Mouse (Mus musculus) megakaryocyte, adult 5-6 weeks (primary cell): ENCODE measurements around the gene Tbxa2r. TPM values are rescaled to one million over a fixed set of nuclear protein-coding genes. Genes with fewer than 3 reads are reported as not detected.

Experiments
- ATAC-seq: 2 replicates; pipeline ENCODE4 v1.8.0; 2016; ENCODE audit warnings: mild to moderate bottlenecking, inconsistent platforms; ENCODE audit not compliant: poor library complexity, severe bottlenecking
- total RNA-seq, 2 experiments: library from RNA; stranded (forward) in 1 of 2; stranded (reverse) in 1 of 2; fragments of 153-499, 151-499 nt in 1 of 2; fragments of 221-1000, 200-1000 nt in 1 of 2; gene quantifications; 2 replicates each; pipeline versions ENCODE4 v1.2.3 to v1.2.4; 2015 to 2017

Gene Tbxa2r
- total RNA-seq (2015), result 0.34 and 0.85 TPM in 2 replicates
- 0.07 and 0.28 TPM in 2 replicates for total RNA-seq (2017)

DNA sequence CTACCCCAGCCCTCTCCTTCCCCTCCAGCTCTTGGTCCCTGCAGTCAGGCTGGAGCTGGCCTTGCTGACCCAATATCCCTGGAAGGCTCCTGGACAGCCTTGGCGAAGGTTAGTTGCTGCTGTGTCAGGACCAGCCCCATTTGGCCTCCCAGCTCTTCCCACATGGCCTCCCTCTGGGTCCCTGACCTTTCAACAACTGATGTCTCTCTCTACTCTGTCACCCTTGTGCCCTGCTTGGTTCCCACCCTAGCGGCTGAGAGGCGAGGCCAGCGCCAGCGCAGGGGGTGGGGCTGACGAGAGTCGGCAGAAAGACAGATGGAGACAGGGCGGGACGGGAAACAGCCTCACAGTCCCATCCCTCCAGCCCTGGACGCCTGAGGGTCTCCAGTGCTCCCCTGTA is at the start of gene Tbxa2r:
Gene Tbxa2r (plus strand): TSS at position 346 of the 400 bp plus-strand sequence.
- ATAC-seq, result 0 out of 2 replicates have a peak, but pooled peaks have one; percentile 34

DNA sequence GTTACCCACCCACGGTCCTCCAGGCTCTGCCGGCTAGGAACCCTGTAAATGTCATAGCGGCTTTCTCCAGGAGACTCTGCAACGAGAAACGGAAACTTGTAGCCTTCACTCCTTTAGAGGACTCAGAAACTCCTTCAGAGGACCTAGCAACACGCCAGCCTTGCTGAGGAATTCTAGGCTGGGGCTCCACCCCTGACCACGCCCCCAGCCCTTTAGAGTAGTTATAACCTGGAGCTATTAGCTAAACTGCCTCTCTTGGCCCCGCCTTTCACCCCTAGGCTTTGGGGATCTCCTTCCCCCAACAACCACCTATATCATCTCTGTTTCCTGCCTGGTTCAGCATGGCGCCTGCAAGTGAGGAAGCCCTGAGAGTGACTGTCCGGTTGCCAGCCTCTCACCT is 49.0 kb upstream of the Tbxa2r start:
- no peak for ATAC-seq

DNA sequence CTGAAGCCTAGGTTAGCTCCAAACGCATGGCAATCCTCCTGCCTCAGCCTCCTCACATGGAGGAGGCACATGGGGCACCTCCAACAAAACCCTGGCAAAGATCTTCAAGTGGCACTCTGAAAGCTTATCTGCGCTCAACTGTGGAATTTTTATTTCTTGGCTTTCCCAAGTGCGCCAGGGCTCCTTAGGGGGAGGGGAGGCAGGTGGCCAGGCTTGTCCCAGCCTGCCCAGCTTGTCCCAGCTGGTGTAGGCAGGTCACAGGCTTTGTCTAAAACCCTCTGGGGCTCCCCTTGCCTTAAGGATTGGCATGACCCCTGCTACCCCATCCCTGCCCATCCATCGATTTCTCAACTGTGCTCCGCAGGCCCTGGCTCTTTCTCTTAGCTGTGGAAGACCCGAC is 44.3 kb upstream of the Tbxa2r start:
- ATAC-seq, result no peak

DNA sequence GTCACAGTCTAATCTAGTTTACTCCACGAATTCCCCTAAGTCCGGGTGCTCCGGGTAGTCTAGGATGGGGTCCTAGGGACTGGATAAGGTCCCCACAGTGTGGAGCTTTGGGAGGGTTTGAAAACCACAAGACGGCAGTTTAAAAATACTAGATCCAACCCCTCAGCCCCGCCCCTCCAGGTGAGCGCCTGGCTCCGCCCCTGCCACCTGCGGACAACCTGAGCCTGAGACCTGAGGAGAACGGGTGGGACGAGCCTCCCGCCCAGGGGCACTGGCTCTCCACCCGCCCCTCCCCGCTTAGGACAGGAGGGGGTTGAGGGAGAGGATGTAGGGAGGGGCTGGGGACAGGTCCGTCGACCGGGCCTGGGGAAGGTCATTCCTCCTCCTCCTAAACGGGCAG is 43.8 kb upstream of the Tbxa2r start:
- no peak for ATAC-seq

GRCm38 (mm10) chr10:81285694-81286450 is 42.7 kb upstream of the Tbxa2r start:
- peak; percentile 91 for ATAC-seq

DNA sequence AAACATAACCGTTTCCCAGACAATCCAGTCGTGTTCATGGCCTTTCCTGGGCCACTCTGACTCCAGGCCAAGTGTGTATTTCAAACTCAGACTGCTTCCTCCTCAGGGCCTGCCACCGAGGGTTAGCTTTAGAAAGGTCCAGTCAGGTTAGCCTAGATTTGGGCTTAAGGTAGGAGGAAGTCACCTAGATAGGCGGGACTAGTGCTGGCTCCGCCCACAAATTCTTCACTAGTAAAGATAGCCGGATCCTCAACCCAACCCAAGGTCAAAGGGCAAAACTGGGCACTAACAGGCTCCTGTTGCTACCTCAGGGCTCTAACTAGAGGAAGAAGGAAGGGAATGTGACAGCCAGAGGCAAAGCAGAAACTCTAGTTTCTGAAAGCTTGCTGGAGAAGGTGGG is 41.9 kb upstream of the Tbxa2r start:
- ATAC-seq, result no peak

- no peak for ATAC-seq
Observed at GRCm38 (mm10) chr10:81287513-81288157, 40.9 kb upstream of the Tbxa2r start.

- ATAC-seq, result no peak
Observed at GRCm38 (mm10) chr10:81288601-81289000, 39.9 kb upstream of the Tbxa2r start.

GRCm38 (mm10) chr10:81289278-81289677 is 39.3 kb upstream of the Tbxa2r start:
- ATAC-seq, result 0 out of 2 replicates have a peak, but pooled peaks have one; percentile 13

GRCm38 (mm10) chr10:81289811-81290210 is 38.7 kb upstream of the Tbxa2r start:
- ATAC-seq, result no peak

GRCm38 (mm10) chr10:81290698-81291460 is 37.7 kb upstream of the Tbxa2r start:
- no peak for ATAC-seq

DNA sequence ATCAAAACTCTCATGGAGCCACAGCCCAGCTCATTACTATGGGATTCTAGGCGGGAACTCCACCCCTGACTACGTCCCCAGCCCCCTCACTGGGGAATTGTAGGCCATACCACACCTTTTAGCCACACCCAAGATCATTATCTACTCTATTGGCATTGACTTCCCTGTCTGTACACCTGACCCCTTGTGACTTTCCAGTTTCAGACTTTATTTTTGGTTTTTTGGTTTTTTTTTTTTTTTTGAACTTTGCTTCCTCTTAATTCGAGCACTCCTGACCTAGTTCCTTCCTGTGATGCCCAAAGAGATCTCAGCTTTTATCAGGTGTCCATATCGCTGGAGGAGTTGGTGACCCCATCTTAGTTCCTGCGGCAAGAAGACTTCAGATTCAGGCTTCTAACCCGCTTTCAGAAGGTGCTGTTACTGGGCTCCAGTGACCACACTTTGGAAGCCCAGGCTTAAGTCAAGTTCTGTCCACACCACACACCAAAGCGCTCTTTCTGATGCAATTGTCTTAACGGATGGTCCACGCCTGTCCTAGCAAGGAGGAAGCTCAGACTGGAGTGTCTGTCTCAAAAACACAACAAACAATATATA is 36.9 kb upstream of the Tbxa2r start, which contains the start of gene Tjp3:
Gene Tjp3 (minus strand): TSS at position 71 of the 594 bp plus-strand sequence.
- peak; percentile 26 for ATAC-seq

DNA sequence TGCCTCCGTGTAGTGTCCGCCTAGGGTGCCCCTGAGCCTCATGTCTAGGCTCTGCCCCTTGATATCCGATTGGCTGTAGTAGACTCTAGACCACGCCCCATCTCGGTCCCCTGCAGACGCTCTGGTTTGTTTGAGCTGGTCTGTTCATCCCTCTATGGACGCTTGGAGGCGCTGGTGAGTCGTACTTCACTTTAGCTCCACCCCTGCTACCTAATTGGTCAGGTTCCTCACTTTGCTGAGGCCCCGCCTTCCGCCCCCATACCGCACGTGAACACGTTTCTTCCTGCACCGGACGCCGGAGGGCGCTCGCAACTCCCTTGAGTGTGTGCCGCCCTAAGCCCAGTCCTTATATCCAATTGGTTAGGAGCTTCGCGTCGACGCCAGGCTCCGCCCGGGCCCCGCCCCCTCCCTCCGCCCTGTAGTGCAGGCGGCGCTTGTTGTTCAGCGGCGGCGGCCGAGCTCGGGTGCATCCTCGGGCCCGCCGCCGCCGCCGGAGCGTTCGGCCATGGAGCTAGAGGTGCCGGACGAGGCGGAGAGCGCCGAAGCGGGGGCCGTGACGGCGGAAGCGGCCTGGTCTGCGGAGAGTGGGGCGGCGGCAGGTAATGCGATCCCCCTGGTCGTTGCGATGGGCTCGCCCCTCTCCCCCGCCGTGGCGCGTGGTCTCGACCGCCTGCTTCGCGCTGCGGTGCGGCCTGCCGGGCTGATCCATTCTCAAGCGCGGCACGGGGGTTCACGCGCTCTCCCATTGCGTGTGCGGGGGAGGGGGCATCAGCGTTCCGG is 35.8 kb upstream of the Tbxa2r start, which contains the start of gene Pip5k1c:
Gene Pip5k1c (plus strand): TSS at position 410 of the 780 bp plus-strand sequence.
- peak; percentile 78 for ATAC-seq

- ATAC-seq, result no peak
Observed at GRCm38 (mm10) chr10:81293334-81294030, 35.0 kb upstream of the Tbxa2r start.

GRCm38 (mm10) chr10:81294442-81294841 is 34.1 kb upstream of the Tbxa2r start:
- ATAC-seq, result no peak

DNA sequence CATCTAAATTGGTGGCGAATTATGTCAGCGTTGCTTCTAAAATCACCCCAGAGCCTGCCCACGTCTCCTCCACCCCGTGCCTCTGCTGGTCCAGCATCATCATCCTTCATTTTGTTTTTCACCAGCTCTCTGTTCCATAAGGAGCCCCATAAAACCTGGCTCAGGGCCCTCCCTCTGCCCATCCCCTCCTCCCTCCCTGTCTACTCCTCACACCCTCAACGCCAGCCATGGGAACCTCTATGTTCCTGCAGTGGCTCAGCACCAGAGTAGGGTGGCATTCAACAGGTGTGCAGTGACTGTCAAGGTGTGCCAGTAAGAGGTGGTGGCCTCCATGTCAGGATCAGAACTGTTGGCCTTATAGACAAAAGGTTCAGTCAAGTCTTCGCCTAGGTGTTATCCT is 33.3 kb upstream of the Tbxa2r start:
- ATAC-seq, result no peak

DNA sequence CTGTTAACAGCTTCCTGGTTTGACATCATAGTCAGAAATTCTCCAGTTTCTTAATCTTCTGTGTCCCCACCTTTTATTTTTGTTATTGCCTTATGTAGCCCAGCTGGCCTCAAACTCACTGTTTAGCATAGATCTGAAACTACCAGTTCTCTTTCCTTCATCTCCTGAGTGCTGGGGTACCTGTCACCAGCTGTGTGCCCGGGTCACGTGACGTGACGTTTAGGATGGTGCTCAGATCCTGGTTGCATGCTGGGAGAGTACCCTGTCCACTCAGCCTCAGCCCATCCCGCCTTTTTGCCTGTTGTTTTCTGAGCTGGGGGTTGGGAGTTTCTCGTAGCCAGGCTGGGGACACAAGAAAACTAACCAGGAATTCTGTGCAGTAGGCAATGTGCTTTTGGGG is 31.3 kb upstream of the Tbxa2r start:
- no peak for ATAC-seq

- ATAC-seq, result peak; percentile 63
Observed at GRCm38 (mm10) chr10:81297845-81298244, 30.7 kb upstream of the Tbxa2r start.

DNA sequence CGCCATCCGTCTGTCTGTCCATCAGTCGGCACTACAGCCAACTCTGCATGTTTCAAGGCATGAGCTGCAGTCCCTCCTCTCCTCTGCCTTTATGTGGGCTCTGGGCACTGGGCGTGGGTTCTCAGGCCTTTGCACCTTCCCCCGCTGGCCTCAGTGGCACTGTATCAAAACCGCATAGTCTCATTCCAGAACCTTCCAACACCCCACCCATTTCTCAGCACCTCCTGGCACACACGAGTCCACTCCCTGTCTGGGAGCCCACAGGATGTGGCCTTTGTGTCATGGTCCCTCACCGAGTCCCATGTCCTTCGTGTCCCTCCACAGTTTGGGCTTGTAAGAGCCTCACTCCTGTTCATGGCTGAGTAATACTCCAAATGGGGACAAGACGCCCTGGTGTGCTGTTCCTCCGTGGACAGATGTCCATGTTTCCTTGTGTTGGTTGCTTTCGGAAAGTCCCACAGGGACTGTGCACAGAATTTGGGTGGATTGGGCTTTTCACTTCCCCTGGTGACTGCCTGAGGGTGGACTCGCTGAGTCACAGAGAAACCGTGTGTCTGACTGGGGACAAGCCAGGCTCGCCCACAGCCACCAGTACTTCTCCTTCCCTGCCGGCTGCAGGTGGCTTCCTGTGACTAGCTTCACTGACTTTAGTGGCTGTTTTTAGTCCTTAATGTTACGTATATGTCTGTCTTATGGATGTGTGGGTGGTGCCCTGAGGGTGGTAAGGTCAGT is 30.0 kb upstream of the Tbxa2r start:
- peak; percentile 70 for ATAC-seq
